Mouse (Mus musculus): ENCODE results near the gene Zgrf1.

DNA sequence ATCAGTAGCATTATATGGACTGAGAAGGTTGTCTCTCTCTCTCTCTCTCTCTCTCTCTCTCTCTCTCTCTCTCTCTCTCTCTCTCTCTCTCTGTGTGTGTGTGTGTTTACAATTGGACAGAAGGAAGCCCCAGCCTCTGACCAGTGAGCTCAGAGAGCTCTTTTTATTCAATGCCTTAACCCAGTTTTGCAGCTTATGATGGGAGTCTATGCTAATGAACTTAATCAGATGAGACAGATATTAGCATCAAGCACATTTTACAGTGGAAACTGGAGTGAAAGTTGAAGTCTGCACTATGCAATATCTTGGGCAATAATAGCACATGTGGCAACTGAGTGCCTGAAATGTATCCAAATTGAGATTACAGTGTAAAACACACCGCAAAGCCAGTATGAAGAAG lies 38.0 kb upstream of the Zgrf1 start:
- TF ChIP-seq POLR2A (IDR thresholded peaks at IDR 0.05; ENCODE audit: low read depth, low read length) (no peak), CTCF (IDR thresholded peaks at IDR 0.05; ENCODE audit: borderline replicate concordance, insufficient read depth, low read length) (no peak)

Data from embryonic fibroblast, embryonic 13.5 days (primary cell).